Mouse (Mus musculus) thymus, postnatal 14 days (tissue): ENCODE results near the gene Olfr1278.
"Not testable (repeated sequence)": the region's sequence is repeated elsewhere in the genome, so short reads cannot be mapped to it uniquely, and the experiment has no call there.

ENCODE experiments used
- DNase-seq: peaks from one replicate; pipeline ENCODE4 v3.0.0; 2021

Gene Olfr1278

DNA sequence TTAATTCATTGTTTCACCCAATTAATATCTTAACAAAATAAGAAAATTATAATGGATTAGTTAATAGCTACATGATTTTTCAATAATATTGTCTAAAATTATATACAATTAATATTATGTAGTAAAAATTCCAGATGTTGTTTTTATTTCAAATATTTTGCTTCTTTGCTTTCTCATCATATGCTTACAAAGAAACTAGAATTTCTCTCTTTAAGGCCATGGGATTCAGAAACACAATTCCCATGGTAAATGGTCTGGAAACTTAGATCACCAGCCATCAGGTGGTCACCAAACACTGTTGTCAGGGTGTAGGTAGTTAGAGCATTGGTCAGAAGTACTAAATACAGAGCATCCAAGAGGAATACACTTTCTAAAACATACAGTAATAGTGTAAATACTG is at the start of gene Olfr1278:
Gene Olfr1278 (plus strand): TSS at position 301 of the 400 bp plus-strand sequence.
- no peak for DNase-seq

- DNase-seq, result no peak
Observed at GRCm38 (mm10) chr2:111254216-111254615, 35.7 kb upstream of the Olfr1278 start, which contains the start of gene Olfr1276. Gene Olfr1276, plus strand, starts transcription at chr2:111254516.

GRCm38 (mm10) chr2:111274006-111274405 is 15.9 kb upstream of the Olfr1278 start, which contains the start of gene Olfr1277:
Gene Olfr1277, minus strand, starts transcription at chr2:111274106.
- DNase-seq, result no peak

- DNase-seq, result no peak
Observed at GRCm38 (mm10) chr2:111298541-111298940, 8.6 kb downstream of the Olfr1278 start.

GRCm38 (mm10) chr2:111300374-111300773 is 10.4 kb downstream of the Olfr1278 start, which contains the start of gene Olfr1279:
Gene Olfr1279, plus strand, starts transcription at chr2:111300635.
- no peak for DNase-seq

- no peak for DNase-seq
Observed at GRCm38 (mm10) chr2:111313717-111314116, 23.8 kb downstream of the Olfr1278 start, which contains the start of gene Olfr1280. Gene Olfr1280, plus strand, starts transcription at chr2:111314017.

DNA sequence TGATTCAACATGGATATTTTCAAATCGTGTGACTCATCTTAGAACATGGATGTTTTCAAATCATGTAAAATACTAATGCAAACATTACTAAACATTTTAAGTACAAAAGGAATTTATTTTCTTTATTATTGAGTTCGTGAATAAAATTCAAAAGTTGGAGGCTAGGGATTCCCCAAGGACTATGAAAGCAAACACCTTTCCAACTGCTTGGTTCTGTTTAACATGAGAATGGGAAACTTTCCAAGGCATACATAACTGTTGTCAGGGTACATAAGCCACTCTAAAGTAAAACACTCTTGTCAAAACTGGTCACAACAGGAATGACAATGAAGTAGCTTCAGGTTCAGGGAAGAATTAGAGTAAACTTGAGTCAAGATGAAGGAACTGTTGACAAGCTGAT is 36.3 kb downstream of the Olfr1278 start, which contains the start of gene Olfr1281:
Gene Olfr1281 (plus strand): TSS at position 301 of the 400 bp plus-strand sequence.
- DNase-seq, result no peak

DNA sequence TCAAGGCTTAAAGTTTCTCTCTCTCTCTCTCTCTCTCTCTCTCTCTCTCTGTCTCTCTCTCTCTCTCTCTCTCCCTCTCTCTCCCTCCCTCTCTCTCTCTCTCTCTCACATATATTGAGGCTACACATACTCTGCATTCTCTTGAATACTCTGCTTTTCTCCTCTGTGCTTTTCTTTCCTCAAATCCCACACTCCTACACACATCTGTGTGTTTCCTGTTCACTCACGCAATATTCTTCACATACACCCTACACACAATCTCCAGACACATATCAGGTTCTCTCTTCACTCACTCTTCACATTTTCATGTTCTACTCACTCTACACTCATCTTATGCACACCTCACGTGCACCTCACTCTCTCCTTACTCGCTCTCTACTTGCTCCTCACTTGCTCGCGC is 43.8 kb downstream of the Olfr1278 start:
- not testable (repeated sequence) for DNase-seq

DNA sequence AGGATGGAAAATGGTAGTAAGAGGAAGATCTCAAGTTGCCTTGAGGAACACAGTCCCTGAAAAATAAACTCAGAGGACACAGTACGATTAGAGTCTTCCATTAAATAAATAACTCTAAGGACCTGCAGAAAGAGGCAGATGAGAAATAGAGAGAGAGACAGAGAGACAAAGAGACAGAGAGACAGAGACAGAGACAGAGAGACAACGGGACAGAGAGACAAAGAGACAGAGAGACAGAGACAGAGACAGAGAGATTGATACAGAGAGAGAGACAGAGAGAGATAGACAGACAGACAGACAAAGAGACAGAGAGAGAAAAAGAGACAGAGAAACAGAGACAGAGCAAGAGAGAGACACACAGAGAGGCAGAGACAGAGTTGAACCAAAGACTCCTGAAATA is 46.0 kb downstream of the Olfr1278 start, which contains the start of gene Olfr1282:
Gene Olfr1282 (minus strand): TSS at position 101 of the 400 bp plus-strand sequence.
- DNase-seq, result no peak
